Comparison of ENCODE assay signal across 32 mouse cellular contexts in the genomic region with DNA sequence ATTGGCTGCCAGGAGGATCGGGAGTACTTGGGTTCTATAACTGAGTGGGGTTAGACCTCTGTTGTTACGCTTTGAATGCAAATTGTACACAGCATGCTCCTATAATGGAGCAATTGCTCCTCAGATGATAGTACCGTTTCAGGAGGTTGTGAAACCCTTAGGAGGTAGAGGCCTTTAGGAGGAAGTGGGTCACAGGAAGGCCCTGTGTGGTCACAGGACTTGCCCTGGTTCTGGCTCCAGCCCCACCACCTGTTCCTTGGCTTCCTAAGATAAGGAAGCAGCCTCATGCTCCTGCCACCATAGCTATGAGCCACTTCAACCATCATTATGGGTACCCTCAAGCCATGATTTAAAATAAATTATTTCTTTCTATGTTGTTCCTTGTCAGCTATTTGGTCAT. TPM values are rescaled to one million over a fixed set of nuclear protein-coding genes. Genes with fewer than 3 reads are reported as not detected.
"Had no signal": no experiment of that assay in that cellular context is flagged by ENCODE, and none has a peak within 500 bp of the region (broad histone marks: within the 10 kb centered on the region; RNA-seq: fewer than 3 reads in every experiment).

No protein-coding gene starts in this region.

- H3K4me3 ChIP-seq: heart, adult 2 months; heart, embryonic 13.5 days; heart, embryonic 15.5 days; hindbrain, embryonic 10.5 days; hindbrain, embryonic 13.5 days; hindbrain, embryonic 15.5 days; intestine, embryonic 15.5 days; kidney, embryonic 15.5 days; limb, embryonic 13.5 days; limb, embryonic 15.5 days; liver, embryonic 12.5 days had no signal

- H3K9me3 ChIP-seq: heart, embryonic 13.5 days; heart, embryonic 15.5 days; hindbrain, embryonic 10.5 days; hindbrain, embryonic 13.5 days; hindbrain, embryonic 15.5 days; intestine, embryonic 15.5 days; kidney, embryonic 15.5 days; limb, embryonic 13.5 days; limb, embryonic 15.5 days; liver, embryonic 12.5 days had no signal

- H3K36me3 ChIP-seq: heart, embryonic 13.5 days; heart, embryonic 15.5 days; hindbrain, embryonic 10.5 days; hindbrain, embryonic 13.5 days; hindbrain, embryonic 15.5 days; intestine, embryonic 15.5 days; kidney, embryonic 15.5 days; limb, embryonic 13.5 days; limb, embryonic 15.5 days; liver, embryonic 12.5 days had no signal

- H3K4me1 ChIP-seq: heart, embryonic 13.5 days; heart, embryonic 15.5 days; hindbrain, embryonic 10.5 days; hindbrain, embryonic 13.5 days; hindbrain, embryonic 15.5 days; intestine, embryonic 15.5 days; kidney, embryonic 15.5 days; limb, embryonic 13.5 days; limb, embryonic 15.5 days; liver, embryonic 12.5 days had no signal

- H3K4me2 ChIP-seq: heart, embryonic 11.5 days; heart, embryonic 13.5 days; heart, embryonic 15.5 days; hindbrain, embryonic 13.5 days; hindbrain, embryonic 15.5 days; intestine, embryonic 15.5 days; kidney, embryonic 15.5 days; limb, embryonic 13.5 days; limb, embryonic 15.5 days; liver, embryonic 12.5 days had no signal

- DNase-seq: gastrocnemius, postnatal 25 days; heart, adult 11 months; heart, adult 2 months; heart, postnatal 14 days; heart, postnatal 36 days; kidney, adult 2 months; kidney, postnatal 14 days; kidney, postnatal 36 days; layer of hippocampus, adult 9-11 months; layer of hippocampus, postnatal 36 days; left cerebral cortex, postnatal 4 days had no signal

- ATAC-seq: inflammation-experienced regulatory T-cells, adult 6 months; intestine, embryonic 15.5 days; intestine, postnatal 0 days; liver, embryonic 12.5 days had no signal

- H3K9ac ChIP-seq: heart, embryonic 13.5 days; heart, embryonic 15.5 days; hindbrain, embryonic 13.5 days; hindbrain, embryonic 15.5 days; intestine, embryonic 15.5 days; kidney, embryonic 15.5 days; limb, embryonic 13.5 days; limb, embryonic 15.5 days; liver, embryonic 12.5 days; liver, embryonic 14.5 days had no signal

- H3K27ac ChIP-seq: heart, adult 2 months; heart, embryonic 13.5 days; heart, embryonic 15.5 days; hindbrain, embryonic 10.5 days; hindbrain, embryonic 13.5 days; hindbrain, embryonic 15.5 days; intestine, embryonic 15.5 days; kidney, embryonic 15.5 days; kidney, postnatal 0 days; limb, embryonic 13.5 days; limb, embryonic 15.5 days; liver, embryonic 12.5 days; liver, embryonic 14.5 days had no signal

RNA-seq across cellular contexts. Expression of a gene that starts 35.2 kb away (rescaled TPM):
- total RNA-seq: heart, postnatal 36 days had no signal

RNA-seq across cellular contexts. Expression of a gene that starts 54.9 kb away (rescaled TPM):
- total RNA-seq: gastrocnemius, adult 18-20 months; gastrocnemius, adult 8-10 months; gastrocnemius, postnatal 25 days; gastrocnemius, postnatal 4 days; heart, adult 2 months; heart, postnatal 14 days; heart, postnatal 36 days; liver, adult 2 months had no signal
- polyA plus RNA-seq: heart, adult 2 months; heart, embryonic 11.5 days; heart, embryonic 13.5 days; heart, postnatal 0 days; inflammation-experienced regulatory T-cells, adult 6 months; kidney, postnatal 0 days; large intestine, adult 2 months; liver, adult 2 months had no signal
